Mouse (Mus musculus): ENCODE results near the gene Pif1. TPM values are rescaled to one million over a fixed set of nuclear protein-coding genes. Genes with fewer than 3 reads are reported as not detected.

Gene Pif1
- total and polyA plus RNA-seq, 2 experiments from 2014 or later: 2.6 to 7.1 TPM

GRCm38 (mm10) chr9:65562081-65562506 lies 24.9 kb upstream of the Pif1 start:
- TF ChIP-seq EP300 (IDR thresholded peaks at IDR 0.05; ENCODE audit: low read depth): no peak
- no peak for TF ChIP-seq CTCF (IDR thresholded peaks at IDR 0.05; ENCODE audit: low read depth)
- no peak overlapping the region for H3K4me3 ChIP-seq (ENCODE audit: low read depth, low read length)
- H3K27me3 ChIP-seq (ENCODE audit: control insufficient read depth, insufficient read depth, low read length): no peaks in the 10 kb centered on the region
- DNase-seq (ENCODE audit: low spot score) (no peak), ATAC-seq (ENCODE audit: insufficient read depth, low read depth) (peak; percentile 67)
- no peak overlapping the region for H3K4me2 ChIP-seq (ENCODE audit: low read depth, low read length)
- H3K9ac ChIP-seq (replicated peaks; ENCODE audit: low read depth, low read length): no peak overlapping the region
- no peaks in the 10 kb centered on the region for H3K9me3 ChIP-seq (replicated peaks; ENCODE audit: control insufficient read depth, low read length)
- peaks cover 48% of the 10 kb centered on the region for H3K36me3 ChIP-seq (replicated peaks; ENCODE audit: control insufficient read depth, insufficient read depth, low read length)
- peaks cover 8% of the 10 kb centered on the region; the same call in 1 of the 2 replicates for H3K4me1 ChIP-seq (ENCODE audit: control insufficient read depth, insufficient read depth)
- 48% methylated on average over 4 of the region's 4 CpGs for WGBS
- peak overlapping the region; percentile 36 for H3K27ac ChIP-seq (ENCODE audit: low read depth)

GRCm38 (mm10) chr9:65563073-65563472 lies 23.9 kb upstream of the Pif1 start:
- Histone ChIP-seq H3K4me3 (ENCODE audit: low read depth, low read length) (no peak overlapping the region), H3K4me2 (ENCODE audit: low read depth, low read length) (no peak overlapping the region), H3K4me1 (ENCODE audit: control insufficient read depth, insufficient read depth) (peaks cover 8% of the 10 kb centered on the region; the same call in 1 of the 2 replicates), H3K9me3 (replicated peaks; ENCODE audit: control insufficient read depth, low read length) (no peaks in the 10 kb centered on the region), H3K27ac (ENCODE audit: low read depth) (no peak overlapping the region), H3K36me3 (replicated peaks; ENCODE audit: control insufficient read depth, insufficient read depth, low read length) (peaks cover 40% of the 10 kb centered on the region), H3K9ac (replicated peaks; ENCODE audit: low read depth, low read length) (no peak overlapping the region), H3K27me3 (ENCODE audit: control insufficient read depth, insufficient read depth, low read length) (no peaks in the 10 kb centered on the region)
- no peak for DNase-seq (ENCODE audit: low spot score)
- ATAC-seq (ENCODE audit: insufficient read depth, low read depth): no peak
- TF ChIP-seq CTCF (IDR thresholded peaks at IDR 0.05; ENCODE audit: low read depth): no peak
- no peak for TF ChIP-seq EP300 (IDR thresholded peaks at IDR 0.05; ENCODE audit: low read depth)
- 86% methylated on average over 5 of the region's 5 CpGs for WGBS

DNA sequence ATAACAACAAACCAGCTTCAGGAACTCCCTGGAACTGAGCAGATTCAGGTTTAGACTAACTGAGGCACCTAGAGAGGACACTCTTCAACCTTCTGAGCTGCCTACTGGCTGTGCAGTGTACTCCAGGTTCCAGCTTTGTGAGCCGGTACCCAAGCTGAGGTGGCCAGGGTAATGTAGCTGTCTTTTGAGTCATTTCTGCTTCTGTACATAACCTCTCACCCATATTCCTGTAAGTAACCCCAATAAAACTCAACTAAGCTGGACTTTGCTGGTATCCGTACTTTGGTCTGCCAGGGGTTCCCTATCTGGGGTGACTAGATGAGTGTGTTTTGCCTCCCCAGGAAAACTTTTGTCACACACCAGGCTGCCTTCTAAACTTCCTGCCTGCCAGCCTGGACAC lies 22.3 kb upstream of the Pif1 start:
- Histone ChIP-seq H3K4me3 (ENCODE audit: low read depth, low read length) (no peak overlapping the region), H3K4me1 (ENCODE audit: control insufficient read depth, insufficient read depth) (peaks cover 8% of the 10 kb centered on the region; the same call in 1 of the 2 replicates), H3K36me3 (replicated peaks; ENCODE audit: control insufficient read depth, insufficient read depth, low read length) (peaks cover 26% of the 10 kb centered on the region), H3K27ac (ENCODE audit: low read depth) (no peak overlapping the region), H3K27me3 (ENCODE audit: control insufficient read depth, insufficient read depth, low read length) (no peaks in the 10 kb centered on the region), H3K4me2 (ENCODE audit: low read depth, low read length) (no peak overlapping the region), H3K9me3 (replicated peaks; ENCODE audit: control insufficient read depth, low read length) (no peaks in the 10 kb centered on the region), H3K9ac (replicated peaks; ENCODE audit: low read depth, low read length) (no peak overlapping the region)
- no peak for DNase-seq (ENCODE audit: low spot score)
- no peak for ATAC-seq (ENCODE audit: insufficient read depth, low read depth)
- 94% methylated on average over 2 of the region's 2 CpGs for WGBS
- TF ChIP-seq CTCF (IDR thresholded peaks at IDR 0.05; ENCODE audit: low read depth): no peak
- no peak for TF ChIP-seq EP300 (IDR thresholded peaks at IDR 0.05; ENCODE audit: low read depth)

DNA sequence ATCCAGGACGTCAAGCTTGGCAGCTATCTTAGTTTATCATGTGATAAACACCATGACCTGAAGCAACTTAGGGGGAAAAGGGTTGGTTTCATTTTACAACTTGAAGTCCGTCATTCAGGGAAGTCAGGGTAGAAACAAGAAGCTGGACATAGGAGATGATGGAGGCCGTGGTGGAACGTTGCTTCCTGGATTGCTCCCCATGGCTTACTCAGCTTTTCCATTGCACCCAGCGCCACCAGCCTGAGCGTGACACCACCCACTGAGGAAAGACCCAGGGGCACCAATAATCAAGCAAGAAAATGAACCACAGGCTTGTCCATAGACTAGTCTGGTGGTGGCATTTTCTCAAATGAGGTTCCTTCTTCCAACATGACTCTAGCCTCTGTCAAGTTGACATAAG lies 18.2 kb upstream of the Pif1 start:
- Histone ChIP-seq H3K9ac (replicated peaks; ENCODE audit: low read depth, low read length) (no peak overlapping the region), H3K4me2 (ENCODE audit: low read depth, low read length) (no peak overlapping the region), H3K36me3 (replicated peaks; ENCODE audit: control insufficient read depth, insufficient read depth, low read length) (peaks cover 30% of the 10 kb centered on the region), H3K27me3 (ENCODE audit: control insufficient read depth, insufficient read depth, low read length) (no peaks in the 10 kb centered on the region), H3K4me1 (ENCODE audit: control insufficient read depth, insufficient read depth) (no peaks in the 10 kb centered on the region), H3K4me3 (ENCODE audit: low read depth, low read length) (no peak overlapping the region), H3K27ac (ENCODE audit: low read depth) (peak overlapping the region; percentile 64; the same call in 1 of the 2 replicates), H3K9me3 (replicated peaks; ENCODE audit: control insufficient read depth, low read length) (no peaks in the 10 kb centered on the region)
- TF ChIP-seq EP300 (IDR thresholded peaks at IDR 0.05; ENCODE audit: low read depth) (no peak), CTCF (IDR thresholded peaks at IDR 0.05; ENCODE audit: low read depth) (no peak)
- 82% methylated on average over 6 of the region's 6 CpGs for WGBS
- ATAC-seq (ENCODE audit: insufficient read depth, low read depth) (no peak), DNase-seq (ENCODE audit: low spot score) (no peak)

DNA sequence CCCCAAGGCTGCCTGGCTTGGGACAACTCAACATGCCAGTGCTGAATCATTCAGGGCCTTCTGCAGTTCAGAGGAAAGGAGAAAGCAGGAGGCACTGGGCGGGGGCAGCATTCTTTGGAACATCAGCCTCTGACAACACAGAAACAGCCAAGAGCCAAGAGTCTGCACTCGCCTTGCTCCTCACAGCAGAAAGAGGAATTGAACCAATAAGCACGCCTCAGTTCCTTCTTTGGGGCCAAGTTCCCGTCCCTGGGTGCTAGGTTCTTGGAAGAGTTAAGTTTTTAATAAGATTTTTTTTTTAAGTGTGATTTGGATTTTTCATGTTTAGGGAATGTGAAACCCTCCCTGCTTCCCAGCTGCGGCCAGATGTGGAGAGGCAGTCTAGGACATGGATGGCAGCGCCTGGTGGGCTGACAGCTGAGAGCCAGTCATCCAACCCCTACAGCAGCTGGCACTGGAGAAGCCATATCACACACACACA lies 17.4 kb upstream of the Pif1 start:
- peak overlapping the region; percentile 64 for H3K27ac ChIP-seq (ENCODE audit: low read depth)
- ATAC-seq (ENCODE audit: insufficient read depth, low read depth): peak; percentile 27; the same call in 1 of the 2 replicates

DNA sequence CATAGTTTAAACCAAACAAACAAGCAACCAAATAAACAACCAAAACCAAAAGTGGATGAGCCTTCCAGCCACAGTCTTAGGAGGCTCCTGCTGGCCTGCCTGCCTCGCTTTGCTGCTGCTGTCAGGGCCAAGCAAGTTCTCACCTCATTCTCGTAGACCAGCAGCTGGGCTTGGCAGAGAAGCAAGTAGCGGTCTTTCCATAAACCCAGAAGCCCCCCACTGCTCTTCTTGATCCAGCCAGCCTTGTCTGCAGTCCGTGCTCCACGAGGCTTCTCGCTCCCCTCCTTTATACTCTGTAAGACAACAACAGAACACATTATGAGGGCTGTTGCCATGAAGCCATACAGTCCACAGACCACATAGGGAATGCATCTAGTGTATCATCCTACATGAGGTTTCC lies 14.1 kb upstream of the Pif1 start:
- TF ChIP-seq EP300 (IDR thresholded peaks at IDR 0.05; ENCODE audit: low read depth): no peak
- TF ChIP-seq CTCF (IDR thresholded peaks at IDR 0.05; ENCODE audit: low read depth): no peak
- ATAC-seq (ENCODE audit: insufficient read depth, low read depth): no peak
- Histone ChIP-seq H3K27ac (ENCODE audit: low read depth) (no peak overlapping the region), H3K4me3 (ENCODE audit: low read depth, low read length) (no peak overlapping the region), H3K9ac (replicated peaks; ENCODE audit: low read depth, low read length) (no peak overlapping the region), H3K36me3 (replicated peaks; ENCODE audit: control insufficient read depth, insufficient read depth, low read length) (peaks cover 17% of the 10 kb centered on the region), H3K9me3 (replicated peaks; ENCODE audit: control insufficient read depth, low read length) (no peaks in the 10 kb centered on the region), H3K27me3 (ENCODE audit: control insufficient read depth, insufficient read depth, low read length) (no peaks in the 10 kb centered on the region), H3K4me2 (ENCODE audit: low read depth, low read length) (no peak overlapping the region), H3K4me1 (ENCODE audit: control insufficient read depth, insufficient read depth) (peaks cover 27% of the 10 kb centered on the region)
- no peak for DNase-seq (ENCODE audit: low spot score)
- WGBS: 90% methylated on average over 6 of the region's 6 CpGs

More for the DNA sequence above, 17.4 kb upstream of the Pif1 start:
- 82% methylated on average over 6 of the region's 6 CpGs for WGBS
- no peak for TF ChIP-seq CTCF (IDR thresholded peaks at IDR 0.05; ENCODE audit: low read depth)
- Histone ChIP-seq H3K4me1 (ENCODE audit: control insufficient read depth, insufficient read depth) (peaks cover 2% of the 10 kb centered on the region), H3K9me3 (replicated peaks; ENCODE audit: control insufficient read depth, low read length) (no peaks in the 10 kb centered on the region), H3K4me2 (ENCODE audit: low read depth, low read length) (no peak overlapping the region), H3K4me3 (ENCODE audit: low read depth, low read length) (no peak overlapping the region), H3K9ac (replicated peaks; ENCODE audit: low read depth, low read length) (no peak overlapping the region), H3K27me3 (ENCODE audit: control insufficient read depth, insufficient read depth, low read length) (no peaks in the 10 kb centered on the region), H3K36me3 (replicated peaks; ENCODE audit: control insufficient read depth, insufficient read depth, low read length) (peaks cover 27% of the 10 kb centered on the region)
- DNase-seq (ENCODE audit: low spot score): peak; percentile 15
